Mouse (Mus musculus): Measurements from ENCODE around the gene Csnk2a2. TPM values are rescaled to one million over a fixed set of nuclear protein-coding genes. Genes with fewer than 3 reads are reported as not detected.

Gene Csnk2a2
- total RNA-seq, 2 experiments from 2014 or later, result 30.0 to 113 TPM

DNA sequence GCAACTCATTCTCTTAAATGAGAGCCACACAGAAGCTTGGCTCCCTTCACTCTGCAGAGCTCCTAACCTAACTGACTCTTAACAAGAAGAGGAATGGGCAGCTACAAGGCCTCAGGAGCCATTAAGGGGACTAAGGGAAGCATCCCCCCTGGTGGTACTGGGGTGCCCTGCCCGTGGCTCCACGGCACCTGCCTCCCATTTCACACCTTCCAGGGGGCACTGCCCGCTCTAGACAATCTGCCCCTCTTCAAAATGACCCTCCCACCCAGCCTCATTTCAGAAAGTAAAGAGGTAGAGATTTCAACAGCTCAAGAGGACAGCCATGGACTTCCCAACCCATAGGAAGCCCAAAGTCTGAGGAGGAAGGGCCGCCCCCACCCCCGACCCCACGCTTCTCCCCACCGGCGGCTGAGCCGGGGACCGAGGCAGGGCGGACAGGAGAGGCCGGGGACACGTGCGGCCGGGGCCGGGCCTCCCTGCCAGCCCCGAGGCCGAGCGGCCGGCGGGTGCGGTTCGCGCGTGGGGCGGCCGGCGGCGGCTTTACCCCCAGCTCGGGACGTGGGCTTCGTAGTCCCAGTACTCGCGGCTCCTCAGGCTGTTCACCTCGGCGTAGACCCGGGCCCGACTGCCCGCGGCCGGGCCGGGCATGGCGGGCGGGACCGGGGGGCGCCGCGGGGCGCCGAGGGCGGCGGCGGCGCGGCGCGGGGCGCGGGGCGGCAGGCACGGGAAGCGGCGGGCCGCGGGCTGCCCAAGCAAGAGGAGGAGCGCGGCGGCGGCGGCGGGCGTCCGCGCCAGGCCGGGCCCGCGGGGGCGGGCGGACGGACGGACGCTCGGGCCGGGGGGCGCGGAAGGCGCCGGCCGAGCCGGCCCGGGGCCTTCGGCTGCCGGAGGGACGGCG is 1.8 kb downstream of the Csnk2a2 start:
- peak; percentile 48 for ATAC-seq (replicated peaks; ENCODE audit: poor library complexity)

DNA sequence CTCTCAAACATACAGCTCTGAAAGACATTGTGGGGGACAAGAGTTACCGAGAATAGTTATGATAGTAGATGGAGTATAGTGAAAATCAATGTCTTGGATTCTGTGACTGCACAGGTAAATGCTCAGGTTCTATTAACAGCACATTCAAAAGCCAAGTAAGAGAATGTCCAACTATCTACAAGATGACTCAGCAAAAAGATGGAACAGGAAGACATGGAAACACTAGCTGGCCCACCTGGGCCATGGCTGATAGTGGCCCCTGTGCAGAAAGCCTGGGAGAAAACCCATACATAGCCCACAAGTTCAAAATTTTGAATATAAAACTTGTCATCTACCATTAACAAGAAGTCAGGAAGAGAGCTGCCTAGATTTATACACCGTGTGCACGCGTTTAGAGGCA is 19.8 kb downstream of the Csnk2a2 start:
- ATAC-seq (replicated peaks; ENCODE audit: poor library complexity), result no peak

- ATAC-seq (replicated peaks; ENCODE audit: poor library complexity), result no peak
Measured at GRCm38 (mm10) chr8:95468995-95469394, 20.8 kb downstream of the Csnk2a2 start.

GRCm38 (mm10) chr8:95466543-95466942 is 23.3 kb downstream of the Csnk2a2 start:
- no peak for ATAC-seq (replicated peaks; ENCODE audit: poor library complexity)

DNA sequence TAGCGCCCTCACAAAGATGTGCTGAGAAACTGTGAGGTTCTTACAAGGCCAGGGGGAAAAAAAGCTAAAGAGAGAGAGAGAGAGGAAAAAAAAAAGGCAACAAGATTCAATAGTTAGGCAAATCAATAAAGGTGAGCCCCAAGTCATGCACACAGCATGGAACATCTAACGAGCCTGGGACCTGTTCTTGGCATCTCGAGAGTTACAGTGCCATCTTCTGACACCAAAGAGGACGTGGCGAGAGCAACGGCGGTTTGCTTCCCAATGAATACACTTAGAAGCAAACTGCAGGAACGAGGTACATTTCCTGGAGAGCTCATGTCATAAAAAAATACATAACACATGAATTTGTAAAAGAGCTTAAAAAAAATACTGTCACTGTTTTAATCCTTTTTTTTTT is 37.3 kb downstream of the Csnk2a2 start:
- no peak for ATAC-seq (replicated peaks; ENCODE audit: poor library complexity)

DNA sequence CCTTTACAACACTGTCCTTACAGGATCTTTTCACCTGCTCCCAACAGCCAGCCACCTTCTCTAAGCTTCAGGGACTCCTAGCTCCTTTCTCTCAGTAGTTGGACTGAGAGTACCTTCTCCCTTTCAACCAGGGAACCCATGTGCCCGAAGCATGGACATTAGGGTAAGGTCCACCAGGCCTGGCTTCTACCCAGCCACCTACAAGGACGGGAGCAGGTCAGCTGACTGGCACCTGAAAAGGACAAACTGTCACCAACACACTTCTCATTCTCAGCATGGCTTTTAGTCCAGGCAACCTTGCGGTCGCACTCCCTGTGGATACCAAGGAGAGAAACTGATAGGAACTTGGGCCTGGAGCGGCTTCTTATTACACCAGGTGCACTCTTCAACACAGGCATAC is 39.6 kb downstream of the Csnk2a2 start:
- no peak for ATAC-seq (replicated peaks; ENCODE audit: poor library complexity)

GRCm38 (mm10) chr8:95447661-95448060 is 42.2 kb downstream of the Csnk2a2 start:
- ATAC-seq (replicated peaks; ENCODE audit: poor library complexity), result no peak

GRCm38 (mm10) chr8:95445042-95445441 is 44.8 kb downstream of the Csnk2a2 start:
- ATAC-seq (replicated peaks; ENCODE audit: poor library complexity), result no peak

GRCm38 (mm10) chr8:95441491-95442039 is 48.3 kb downstream of the Csnk2a2 start:
- peak; percentile 52 for ATAC-seq (replicated peaks; ENCODE audit: poor library complexity)

DNA sequence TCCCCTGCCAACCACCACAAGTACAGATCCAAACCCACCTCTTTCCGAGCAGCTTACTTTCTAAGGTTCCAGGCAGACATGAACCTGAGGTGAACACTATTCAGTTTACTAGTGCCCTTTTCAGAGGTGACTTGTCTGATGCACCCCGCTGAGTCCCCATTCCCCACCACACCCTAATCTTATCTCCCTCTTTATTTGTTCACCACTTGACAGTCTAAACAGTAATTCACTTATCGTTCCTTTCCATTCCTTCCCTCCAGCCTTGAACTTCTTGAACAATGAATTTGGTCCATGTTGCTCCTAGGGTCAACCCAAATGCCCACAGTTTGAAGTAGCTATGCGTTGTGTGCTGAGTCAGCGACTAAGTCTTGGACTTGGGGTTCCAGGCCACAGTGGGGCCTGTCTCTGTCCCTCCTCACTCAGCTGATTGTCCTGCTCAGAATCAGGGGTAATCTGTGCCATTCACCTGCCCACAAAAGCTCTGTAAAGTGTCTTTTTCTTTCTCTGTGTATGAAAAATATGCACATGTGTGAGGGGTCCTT is 49.6 kb downstream of the Csnk2a2 start:
- ATAC-seq (replicated peaks; ENCODE audit: poor library complexity), result peak; percentile 62

DNA sequence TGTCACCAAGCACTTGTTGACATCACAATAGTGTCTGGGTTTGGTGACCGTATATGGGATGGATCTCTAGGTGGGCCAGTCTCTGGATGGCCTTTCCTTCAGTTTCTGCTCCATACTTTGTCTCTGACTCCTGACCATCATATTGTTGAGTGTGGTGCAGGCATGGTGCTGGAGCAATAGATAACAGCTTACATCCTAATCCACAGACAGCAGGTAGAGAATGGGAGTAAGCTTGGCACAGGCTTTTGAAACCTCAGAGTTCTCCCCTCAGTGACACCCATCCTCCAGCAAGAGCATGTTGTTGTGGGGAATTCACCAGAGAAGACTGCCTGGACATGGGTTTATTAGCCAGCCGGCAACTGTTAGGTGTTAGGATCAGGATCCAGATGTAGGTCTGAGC is 50.4 kb downstream of the Csnk2a2 start:
- ATAC-seq (replicated peaks; ENCODE audit: poor library complexity), result peak; percentile 29; the same call in 1 of the 2 replicates

GRCm38 (mm10) chr8:95437341-95437992 is 52.4 kb downstream of the Csnk2a2 start:
- no peak for ATAC-seq (replicated peaks; ENCODE audit: poor library complexity)

- no peak for ATAC-seq (replicated peaks; ENCODE audit: poor library complexity)
Measured at GRCm38 (mm10) chr8:95435930-95436329, 53.9 kb downstream of the Csnk2a2 start.

DNA sequence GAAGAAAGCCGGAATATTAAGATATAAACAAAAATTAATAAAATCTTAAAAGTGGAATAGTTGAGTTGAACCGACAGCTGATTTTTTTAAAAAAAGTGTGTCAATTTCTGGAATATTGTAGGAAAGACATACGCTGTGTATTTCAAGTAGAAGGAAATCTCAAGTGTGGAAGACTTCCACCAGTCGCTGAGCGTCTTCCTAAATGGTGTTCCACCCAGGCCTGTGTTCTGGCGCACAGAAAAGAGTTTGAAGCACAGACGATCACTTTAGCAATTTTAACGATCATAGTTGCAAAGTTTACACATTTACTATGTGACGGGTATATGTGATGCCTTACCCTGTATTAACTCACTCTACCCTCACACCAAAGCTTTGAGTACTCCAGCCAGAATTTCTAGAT is 54.4 kb downstream of the Csnk2a2 start:
- no peak for ATAC-seq (replicated peaks; ENCODE audit: poor library complexity)

DNA sequence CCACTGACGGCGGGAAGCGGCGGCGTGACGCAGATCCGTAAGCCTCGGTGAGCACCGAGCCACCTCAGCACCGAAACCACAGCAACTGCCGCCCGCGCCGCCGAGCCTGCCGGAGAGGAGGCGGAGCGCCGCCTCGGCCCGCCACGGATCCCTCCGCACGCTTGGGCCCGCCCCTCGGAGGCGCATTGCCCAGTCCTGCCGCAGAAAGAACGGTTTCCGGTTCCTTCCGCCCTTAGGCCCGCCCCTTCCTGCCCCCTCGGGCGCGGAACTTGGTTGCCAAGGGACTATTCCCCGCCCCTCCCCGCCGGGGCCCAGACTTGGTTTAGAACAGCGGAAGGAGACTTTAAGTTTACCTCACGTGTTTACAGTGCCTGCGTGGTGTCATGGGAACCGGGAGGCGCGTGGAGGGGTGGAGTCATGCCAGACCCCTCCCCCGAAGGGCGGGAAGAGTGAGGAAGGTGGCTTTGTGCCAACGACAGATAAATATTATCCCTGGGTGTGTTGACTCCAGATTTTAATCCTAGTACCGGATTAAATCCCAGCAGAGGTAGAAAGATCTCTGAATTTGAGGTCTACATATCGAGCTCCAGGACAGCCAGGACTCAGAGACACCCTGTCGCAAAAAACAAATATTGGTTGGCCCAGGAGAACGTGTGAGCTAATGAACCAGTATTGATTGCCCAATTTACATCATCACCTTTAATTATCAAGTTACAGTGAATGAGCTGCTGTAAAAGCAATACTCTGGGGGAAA is 55.0 kb downstream of the Csnk2a2 start, which contains the start of gene Cfap20:
Cfap20 (minus strand) TSS at position 184 of the 754 bp plus-strand sequence.
- peak; percentile 95 for ATAC-seq (replicated peaks; ENCODE audit: poor library complexity)

DNA sequence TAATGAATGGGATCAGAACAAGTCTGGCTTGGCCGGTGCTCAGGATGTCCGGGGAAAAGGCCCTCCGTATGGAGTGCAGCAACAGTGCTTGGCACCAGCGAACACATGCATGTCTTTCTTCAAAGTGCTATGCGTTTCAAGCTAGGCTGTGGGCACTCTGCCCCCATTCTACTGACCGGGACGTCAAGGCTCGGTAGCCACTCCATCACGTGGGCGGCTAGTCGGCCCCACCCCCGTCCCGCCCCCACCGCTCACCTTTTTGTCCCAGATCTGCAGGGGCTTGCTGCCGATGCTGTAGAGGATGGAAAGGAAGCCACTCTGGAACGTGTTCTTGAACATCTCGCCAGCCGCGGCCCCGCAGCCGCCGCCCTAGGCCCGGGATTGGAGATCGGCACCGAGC is 55.6 kb downstream of the Csnk2a2 start:
- no peak for ATAC-seq (replicated peaks; ENCODE audit: poor library complexity)

DNA sequence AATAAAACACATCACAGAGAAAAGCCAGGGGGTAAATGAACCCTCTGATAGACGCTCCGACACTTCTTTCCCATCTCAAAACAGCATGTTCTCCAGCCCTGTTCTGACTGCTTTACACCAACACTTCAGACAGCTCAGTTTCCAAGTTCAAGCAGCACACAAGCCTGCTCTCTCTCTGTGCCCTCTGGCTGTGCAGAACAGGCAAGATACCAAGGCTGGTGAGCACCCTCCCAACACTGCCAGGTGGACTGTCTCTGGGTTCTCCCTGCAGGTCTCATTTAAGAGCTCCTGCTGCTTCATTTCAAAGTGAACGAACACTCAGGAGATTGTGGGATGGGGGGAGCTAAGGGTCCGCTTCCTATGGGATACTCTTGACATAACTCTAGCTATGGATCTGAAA is 56.7 kb downstream of the Csnk2a2 start:
- ATAC-seq (replicated peaks; ENCODE audit: poor library complexity), result no peak

DNA sequence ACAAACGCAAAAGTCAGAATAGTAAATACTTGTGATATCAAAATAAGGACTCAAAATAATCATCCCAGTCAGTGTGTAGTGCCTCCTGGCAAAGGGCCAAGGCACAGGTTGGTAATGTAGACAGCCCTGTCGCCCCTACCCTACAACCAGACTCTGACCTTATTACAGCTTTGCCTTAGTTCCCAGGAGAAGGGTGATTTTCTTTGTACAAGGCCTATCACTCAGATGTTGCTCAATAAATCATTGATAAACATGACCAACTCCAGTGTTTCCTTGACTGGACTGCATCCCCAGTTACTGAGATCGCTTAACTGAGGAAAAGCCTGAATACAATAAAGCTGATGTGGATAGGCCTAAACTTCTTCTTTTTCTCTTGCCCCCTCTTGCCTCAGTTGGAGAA is 57.4 kb downstream of the Csnk2a2 start:
- ATAC-seq (replicated peaks; ENCODE audit: poor library complexity), result no peak

DNA sequence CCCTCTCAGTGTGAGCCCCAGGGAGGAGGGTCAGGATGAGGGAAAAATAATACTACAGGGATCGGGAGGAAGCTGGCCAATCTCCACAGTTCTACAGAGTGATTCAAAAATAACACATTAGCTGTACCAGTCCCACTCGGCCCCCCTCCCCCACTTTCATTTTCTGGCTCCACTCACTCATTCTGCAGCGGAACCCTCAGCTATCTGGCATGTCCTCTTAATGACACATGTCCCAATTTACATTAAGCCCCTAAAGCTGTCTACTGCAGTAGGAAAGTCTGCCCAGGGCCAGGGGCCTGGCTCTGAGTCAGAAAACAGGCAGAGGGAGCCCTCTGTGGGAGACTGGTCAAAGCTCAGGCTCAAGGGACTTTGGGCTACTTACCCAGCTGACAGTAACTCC is 59.9 kb downstream of the Csnk2a2 start:
- ATAC-seq (replicated peaks; ENCODE audit: poor library complexity), result no peak

GRCm38 (mm10) chr8:95427594-95428535 is 62.0 kb downstream of the Csnk2a2 start:
- ATAC-seq (replicated peaks; ENCODE audit: poor library complexity), result peak; percentile 88

Measured in megakaryocyte progenitor cell, adult 5-6 weeks (primary cell).